Mouse (Mus musculus) kidney, adult 10 weeks (tissue): ENCODE results near the gene Sh2d1b1. TPM values are rescaled to one million over a fixed set of nuclear protein-coding genes. Genes with fewer than 3 reads are reported as not detected.

Experiments
- polyA plus RNA-seq: library from polyadenylated mRNA; stranded (reverse); fragments of 350-450 nt; fragmentation: Illumina TruSeq; extraction: RNeasy Lipid Tissue Mini Kit (QIAGEN cat#74804); gene quantifications from one replicate; pipeline ENCODE4 v1.2.3, GENCODE M21; 2014; ENCODE audit warnings: low read depth, low replicate concordance

Gene Sh2d1b1
- 0.49 TPM for polyA plus RNA-seq

DNA sequence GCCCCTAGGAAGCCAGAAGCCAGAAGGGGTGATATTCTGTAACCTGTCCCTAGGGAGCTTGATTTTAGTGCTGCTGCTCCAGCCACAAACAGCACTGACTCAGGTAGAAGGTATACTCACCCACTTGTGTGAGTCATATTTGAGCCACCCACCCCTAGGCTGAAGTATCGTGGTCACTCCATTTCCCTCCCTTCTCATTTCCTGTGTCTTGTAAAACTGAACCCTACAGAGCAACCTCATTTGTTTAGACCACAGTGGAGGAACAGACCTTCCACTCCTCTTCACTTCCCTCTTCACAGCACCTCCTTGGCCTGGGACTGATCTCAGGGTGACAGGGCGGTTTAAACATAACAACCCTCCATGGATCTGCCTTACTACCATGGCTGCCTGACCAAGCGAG is at the start of gene Sh2d1b1:
Gene Sh2d1b1, plus strand, starts transcription at position 305 of the 400 bp plus-strand sequence.

DNA sequence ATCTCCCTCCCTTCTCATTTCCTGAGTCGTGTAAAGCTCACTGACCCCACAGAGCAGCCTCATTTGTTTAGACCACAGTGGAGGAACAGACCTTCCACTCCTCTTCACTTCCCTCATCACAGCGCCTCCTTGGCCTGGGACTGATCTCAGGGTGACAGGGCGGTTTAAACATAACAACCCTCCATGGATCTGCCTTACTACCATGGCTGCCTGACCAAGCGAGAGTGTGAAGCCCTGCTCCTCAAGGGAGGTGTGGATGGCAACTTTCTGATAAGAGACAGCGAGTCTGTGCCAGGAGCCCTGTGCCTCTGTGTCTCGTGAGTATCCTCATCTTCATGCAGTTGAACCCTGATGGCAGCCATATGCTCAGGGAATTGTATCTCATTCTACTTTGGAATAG is 44.4 kb upstream of the Sh2d1b1 start, which contains the start of gene Sh2d1b2:
Gene Sh2d1b2, plus strand, starts transcription at position 62 of the 400 bp plus-strand sequence.

DNA sequence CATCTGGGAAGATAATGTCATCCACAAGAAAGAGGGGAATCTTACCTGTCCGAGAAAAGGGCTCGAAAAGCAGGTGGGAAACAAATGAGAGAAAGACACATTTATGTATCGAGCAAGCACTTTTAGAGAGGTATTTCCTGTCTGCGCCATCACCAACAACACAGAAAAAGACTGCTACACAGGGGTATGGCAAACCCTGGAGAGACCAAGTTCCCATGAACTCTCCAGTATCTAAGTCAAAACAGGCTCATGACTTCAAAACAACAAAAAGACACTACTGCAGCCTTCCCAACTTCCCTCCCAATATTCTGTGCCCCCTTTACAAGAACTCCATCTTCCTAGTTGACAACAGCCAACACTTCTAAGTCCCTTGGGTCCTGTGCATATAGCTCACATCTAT is 29.1 kb downstream of the Sh2d1b1 start, which contains the start of gene Gm7694:
Gene Gm7694, minus strand, starts transcription at position 101 of the 400 bp plus-strand sequence.

DNA sequence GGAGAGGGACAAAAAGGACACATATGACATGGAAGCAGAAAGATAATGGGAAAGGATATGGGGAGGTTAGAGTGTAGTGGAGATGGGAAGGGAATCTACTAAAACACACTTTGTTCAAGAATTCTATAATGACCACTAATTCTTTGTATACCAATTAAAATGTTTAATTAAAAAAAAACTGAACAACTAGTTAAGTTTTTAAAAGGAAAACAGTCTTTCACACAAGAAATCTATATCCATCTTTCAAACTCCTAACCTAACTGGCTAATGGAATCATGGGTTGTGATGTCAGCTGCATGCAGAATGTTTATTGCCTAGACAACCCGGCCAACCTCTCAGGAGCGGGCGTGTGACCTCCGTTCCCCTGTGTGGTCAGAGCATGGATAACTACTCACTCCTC is 31.4 kb downstream of the Sh2d1b1 start, which contains the start of gene Spata46:
Gene Spata46, plus strand, starts transcription at position 301 of the 400 bp plus-strand sequence.

Other genes with a start within 250 kb of the Sh2d1b1 start
- 16.7 TPM for gene Ddr2, start 166.6 kb upstream of the Sh2d1b1 start, polyA plus RNA-seq
- 83.8 TPM for gene Uap1, start 102.4 kb upstream of the Sh2d1b1 start, polyA plus RNA-seq
- 150 TPM for gene Uhmk1, start 61.9 kb upstream of the Sh2d1b1 start, polyA plus RNA-seq
- not detected for gene Sh2d1b2, start 44.6 kb upstream of the Sh2d1b1 start, polyA plus RNA-seq
- 5.2 TPM for gene Gm7694, start 29.0 kb downstream of the Sh2d1b1 start, polyA plus RNA-seq
- not detected for gene Spata46, start 31.5 kb downstream of the Sh2d1b1 start, polyA plus RNA-seq